ENCODE assay signal across 8 mouse cellular contexts in genomic region chr7:16949908-16950841, GRCm38 (mm10). TPM values are rescaled to one million over a fixed set of nuclear protein-coding genes. Genes with fewer than 3 reads are reported as not detected.
DNase-seq lines count a peak whose midpoint lies in the region; TF ChIP-seq lines count a peak whose summit lies in the region.

No protein-coding gene starts in this region.

- no peaks in the 10 kb centered on the region for H3K36me3 ChIP-seq in spleen, adult 2 months (ENCODE audit: control insufficient read depth, insufficient read depth, low read length)

- 17% methylated on average over 28 of the region's 29 CpGs for WGBS in spleen, adult 2 months

- H3K4me1 ChIP-seq in spleen, adult 2 months (ENCODE audit: control insufficient read depth, insufficient read depth, insufficient read length): peaks cover 3% of the 10 kb centered on the region; the same call in 1 of the 2 replicates

- peak; percentile 85 for DNase-seq in layer of hippocampus, adult 11-12 months (ENCODE audit: low spot score)
- no peak for DNase-seq in layer of hippocampus, adult 9-10 months (ENCODE audit: low spot score)
- peak; percentile 90 to 92 for DNase-seq in cerebellum, postnatal 36 days
- DNase-seq in gastrocnemius, adult 18-20 months (ENCODE audit: low spot score): peak; percentile 69
- peak; percentile 81 for DNase-seq in induced T-regulatory cell, adult 2 months (ENCODE audit: low read depth)
- peak; percentile 88 to 91 for DNase-seq in left cerebral cortex, postnatal 25 days (ENCODE audit: low spot score in 2 of 2)
- peak; percentile 80 for DNase-seq in mesoderm, embryonic 11.5 days (ENCODE audit: low read depth, low spot score)
- peak in 1 of 2 experiments; percentile 54 for DNase-seq in spleen, adult 2 months (ENCODE audit: low read depth in 1 of 2, low spot score in 2 of 2)

- TF ChIP-seq CTCF in spleen, adult 2 months (IDR thresholded peaks at IDR 0.05; ENCODE audit: extremely low read depth, insufficient read depth, insufficient read length, insufficient replicate concordance): peak; percentile 93

- H3K4me3 ChIP-seq in spleen, adult 2 months (ENCODE audit: extremely low read depth, insufficient read depth, insufficient read length): no peak overlapping the region; the same call in 1 of the 2 replicates

- intact Hi-C loops in left cerebral cortex, postnatal 25 days (cut with DNase I): loop anchor here (1.0 to 5.0 kb wide), 2 partner anchors 18 to 117 kb away; no protein-coding TSS in a partner anchor

- H3K27ac ChIP-seq in spleen, adult 2 months (ENCODE audit: insufficient read depth, low read length): no peak overlapping the region

- peaks cover 7% of the 10 kb centered on the region for H3K27me3 ChIP-seq in spleen, adult 2 months (ENCODE audit: control insufficient read depth, insufficient read depth, low read length)

- TF ChIP-seq POLR2A in spleen, adult 2 months (IDR thresholded peaks at IDR 0.05; ENCODE audit: low read depth, low read length): no peak

RNA-seq across cellular contexts. Expression of gene Pnmal2, which starts 5.7 kb away (rescaled TPM):
- total RNA-seq in gastrocnemius, adult 18-20 months (2021): under 1 TPM; 0.50 to 0.64 TPM
- 100 to 1,000 TPM; 268 to 274 TPM for total RNA-seq in left cerebral cortex, postnatal 25 days (2021)
- polyA plus RNA-seq in spleen, adult 2 months (2012; rRNA removed): 1.3 and 2.0 TPM in 2 replicates

RNA-seq across cellular contexts. Expression of gene Pnmal1, which starts 9.3 kb away (rescaled TPM):
- total RNA-seq in gastrocnemius, adult 18-20 months (2021): not detected
- total RNA-seq in left cerebral cortex, postnatal 25 days (2021): 100 to 1,000 TPM; 107 to 115 TPM
- polyA plus RNA-seq in spleen, adult 2 months (2012; rRNA removed): not detected in 2 replicates

RNA-seq across cellular contexts. Expression of gene Calm3, which starts 26.3 kb away (rescaled TPM):
- total RNA-seq in gastrocnemius, adult 18-20 months (2021): 100 to 1,000 TPM; 334 to 349 TPM
- 1,000 to 10,000 TPM; 1,837 to 1,919 TPM for total RNA-seq in left cerebral cortex, postnatal 25 days (2021)
- 166 and 198 TPM in 2 replicates for polyA plus RNA-seq in spleen, adult 2 months (2012; rRNA removed)

RNA-seq across cellular contexts. Expression of gene Gm42372, which starts 32.7 kb away (rescaled TPM):
- total RNA-seq in gastrocnemius, adult 18-20 months (2021): not detected
- 10 to 100 TPM; 62.3 to 64.9 TPM for total RNA-seq in left cerebral cortex, postnatal 25 days (2021)
- polyA plus RNA-seq in spleen, adult 2 months (2012; rRNA removed): 0.40 and 0.42 TPM in 2 replicates

RNA-seq across cellular contexts. Expression of gene Ccdc8, which starts 42.3 kb away (rescaled TPM):
- total RNA-seq in gastrocnemius, adult 18-20 months (2021): under 1 TPM; 0.94 to 0.97 TPM
- total RNA-seq in left cerebral cortex, postnatal 25 days (2021): 1 to 10 TPM; 2.4 to 2.6 TPM
- 2.0 and 2.2 TPM in 2 replicates for polyA plus RNA-seq in spleen, adult 2 months (2012; rRNA removed)

Comparison
In these comparisons a context has a peak if more than half of its experiments do, and no peak if none do; other contexts are left out.
1. RNA of gene Pnmal2, which starts 5.7 kb away (total RNA-seq): 268 to 274 TPM in left cerebral cortex, postnatal 25 days; 0.50 to 0.64 TPM in gastrocnemius, adult 18-20 months; every median in the first group is over 100 times any median in the second.
2. RNA of gene Pnmal1, which starts 9.3 kb away (total RNA-seq): 107 to 115 TPM in left cerebral cortex, postnatal 25 days; not detected in gastrocnemius, adult 18-20 months; every median in the first group is over 100 times any median in the second.
3. RNA of gene Calm3, which starts 26.3 kb away (total RNA-seq): 1,837 to 1,919 TPM in left cerebral cortex, postnatal 25 days; 334 to 349 TPM in gastrocnemius, adult 18-20 months; every median in the first group is over 4 times any median in the second.